Mouse (Mus musculus) neural tube, embryonic 13.5 days (tissue): ENCODE data around the gene Wfdc8. TPM values are rescaled to one million over a fixed set of nuclear protein-coding genes. Genes with fewer than 3 reads are reported as not detected.

Experiments used
- ATAC-seq: fragments of 200-750 bp; cut with Nextera tagmentation; 2 replicates; pipeline ENCODE4 v1.8.0; 2017; ENCODE audit warnings: low read depth, mild to moderate bottlenecking, moderate TSS enrichment, moderate library complexity
- H3K27ac ChIP-seq: fragments of 300-500 bp; sonication (generic); replicated peaks from 2 replicates; pipeline ENCODE4 v1.5.1; 2015; ENCODE audit warnings: moderate library complexity, mild to moderate bottlenecking, inconsistent platforms
- H3K27me3 ChIP-seq: fragments of 300-500 bp; sonication (generic); 2 replicates; pipeline ENCODE4 v1.6.1; 2015; ENCODE audit warnings: mild to moderate bottlenecking, inconsistent platforms
- H3K36me3 ChIP-seq: fragments of 300-500 bp; sonication (generic); 2 replicates; pipeline ENCODE4 v1.6.1; 2015; ENCODE audit warnings: mild to moderate bottlenecking, inconsistent platforms
- H3K4me1 ChIP-seq: fragments of 300-500 bp; sonication (generic); replicated peaks from 2 replicates; pipeline ENCODE4 v1.6.1; 2015; ENCODE audit warnings: inconsistent platforms
- H3K4me2 ChIP-seq: fragments of 300-500 bp; sonication (generic); 2 replicates; pipeline ENCODE4 v1.6.1; 2015; ENCODE audit warnings: inconsistent platforms, mild to moderate bottlenecking, moderate library complexity
- H3K4me3 ChIP-seq: fragments of 300-500 bp; sonication (generic); 2 replicates; pipeline ENCODE4 v1.5.1; 2015; ENCODE audit warnings: mild to moderate bottlenecking, inconsistent platforms
- H3K9ac ChIP-seq: fragments of 300-500 bp; sonication (generic); 2 replicates; pipeline ENCODE4 v1.6.1; 2015; ENCODE audit warnings: moderate library complexity, mild to moderate bottlenecking, inconsistent platforms
- H3K9me3 ChIP-seq: fragments of 300-500 bp; sonication (generic); 2 replicates; pipeline ENCODE4 v1.6.1; 2016; ENCODE audit warnings: inconsistent platforms
- WGBS: fragments of 180-500 bp; shearing (Covaris S2); methylation state at CpG from one replicate; pipeline ENCODE4 v1.1.7; 2015; 5-methylcytosine and 5-hydroxymethylcytosine counted together
- polyA plus RNA-seq: library from polyadenylated mRNA; unstranded; fragments of >200 nt; fragmentation: Nextera tagmentation; extraction: Ambion mirVana; gene quantifications from 2 replicates; pipeline ENCODE4 v1.2.1, GENCODE M21; 2015

The Wfdc8 gene
- polyA plus RNA-seq, 1 experiment from 2014 or later, result not detected

DNA sequence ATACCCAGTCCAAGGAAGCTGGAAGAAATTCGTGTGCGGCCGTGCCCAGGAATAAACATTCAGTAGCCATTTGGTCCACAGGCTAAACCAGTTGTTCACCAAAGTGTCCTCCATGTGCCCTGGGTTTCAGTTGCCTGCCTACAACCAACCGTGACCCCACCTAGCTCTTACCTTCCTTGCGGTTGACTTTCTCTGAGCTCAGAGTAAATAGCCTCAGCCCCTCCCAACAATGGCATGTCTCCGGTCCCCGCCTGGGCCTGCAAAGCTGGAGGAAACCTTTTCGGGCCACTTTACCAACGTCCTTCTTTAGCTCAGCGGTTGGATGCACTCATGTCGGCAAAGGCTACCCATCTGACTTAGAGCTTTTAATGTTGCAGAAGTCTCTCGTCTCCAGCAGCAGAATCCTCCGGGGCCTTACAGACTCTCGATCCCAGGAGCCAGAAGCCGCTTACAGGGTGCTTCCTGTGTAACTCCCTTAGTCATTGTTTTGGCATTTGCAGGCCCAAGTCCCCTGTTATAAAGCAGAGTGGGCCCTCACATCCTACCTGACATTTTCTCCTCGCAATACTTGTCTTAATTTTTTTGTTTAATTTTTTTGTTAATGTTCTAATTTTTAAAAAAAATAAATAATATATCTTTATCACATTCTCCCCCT, 54.3 kb downstream of the Wfdc8 start:
- Histone ChIP-seq H3K4me2 (no peak overlapping the region), H3K27me3 (peaks cover 35% of the 10 kb centered on the region), H3K36me3 (no peaks in the 10 kb centered on the region), H3K9me3 (no peaks in the 10 kb centered on the region), H3K4me3 (no peak overlapping the region), H3K27ac (no peak overlapping the region), H3K4me1 (peaks cover 18% of the 10 kb centered on the region), H3K9ac (no peak overlapping the region)
- ATAC-seq, result no peak
- 50% methylated on average over 16 of the region's 16 CpGs for WGBS

DNA sequence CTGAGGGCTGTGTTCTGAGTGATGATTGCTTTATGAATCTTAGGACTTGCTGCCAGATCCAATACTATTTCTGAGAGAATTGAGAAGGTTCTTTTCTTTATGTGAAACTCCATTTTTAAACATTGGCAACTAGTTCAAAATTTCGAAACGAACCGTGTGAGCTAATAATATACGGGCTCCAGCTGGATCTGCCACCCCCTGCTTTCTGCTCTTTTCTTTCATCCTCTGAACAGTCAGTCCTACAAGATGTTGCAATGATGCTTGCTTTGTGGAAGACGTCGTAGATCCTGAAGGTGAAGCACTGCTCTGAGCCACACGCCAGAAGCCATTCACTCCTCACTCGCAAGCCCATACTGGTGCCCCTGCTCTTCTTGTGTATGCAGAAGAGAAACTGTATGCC, 55.0 kb downstream of the Wfdc8 start:
- no peak overlapping the region for H3K9ac ChIP-seq
- no peaks in the 10 kb centered on the region for H3K9me3 ChIP-seq
- H3K4me2 ChIP-seq, result no peak overlapping the region
- H3K27ac ChIP-seq, result no peak overlapping the region
- peaks cover 30% of the 10 kb centered on the region for H3K27me3 ChIP-seq
- ATAC-seq, result no peak
- no peak overlapping the region for H3K4me3 ChIP-seq
- 76% methylated on average over 8 of the region's 8 CpGs for WGBS
- H3K36me3 ChIP-seq, result no peaks in the 10 kb centered on the region
- peaks cover 12% of the 10 kb centered on the region for H3K4me1 ChIP-seq

DNA sequence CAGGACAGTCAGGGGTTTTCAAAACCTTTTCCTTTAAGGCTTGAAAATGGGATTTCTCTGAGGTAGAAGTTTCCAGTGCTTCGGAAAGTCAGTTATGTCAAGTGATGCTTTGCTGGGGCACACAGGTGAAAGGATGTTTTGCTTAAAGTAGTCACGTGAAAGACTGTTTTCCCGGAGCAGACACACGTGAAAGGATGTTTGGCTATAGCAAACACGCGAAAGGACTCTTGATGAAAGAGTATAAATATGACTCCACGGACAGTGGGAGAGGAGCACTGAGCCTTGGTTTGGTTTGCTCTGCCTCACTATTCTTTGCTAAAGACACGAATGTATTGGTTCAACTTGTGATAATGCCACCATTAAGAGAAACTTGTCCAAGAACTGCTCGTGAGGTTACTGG, 61.9 kb downstream of the Wfdc8 start:
- no peak overlapping the region for H3K27ac ChIP-seq
- no peak for ATAC-seq
- no peak overlapping the region for H3K9ac ChIP-seq
- H3K27me3 ChIP-seq, result 0 out of 2 replicates have a peak, but pooled peaks cover 4% of the 10 kb centered on the region
- H3K4me1 ChIP-seq, result 0 out of 2 replicates have a peak, but pooled peaks cover 7% of the 10 kb centered on the region
- no peaks in the 10 kb centered on the region for H3K36me3 ChIP-seq
- no peaks in the 10 kb centered on the region for H3K9me3 ChIP-seq
- WGBS, result 90% methylated on average over 9 of the region's 9 CpGs
- H3K4me2 ChIP-seq, result no peak overlapping the region
- no peak overlapping the region for H3K4me3 ChIP-seq

DNA sequence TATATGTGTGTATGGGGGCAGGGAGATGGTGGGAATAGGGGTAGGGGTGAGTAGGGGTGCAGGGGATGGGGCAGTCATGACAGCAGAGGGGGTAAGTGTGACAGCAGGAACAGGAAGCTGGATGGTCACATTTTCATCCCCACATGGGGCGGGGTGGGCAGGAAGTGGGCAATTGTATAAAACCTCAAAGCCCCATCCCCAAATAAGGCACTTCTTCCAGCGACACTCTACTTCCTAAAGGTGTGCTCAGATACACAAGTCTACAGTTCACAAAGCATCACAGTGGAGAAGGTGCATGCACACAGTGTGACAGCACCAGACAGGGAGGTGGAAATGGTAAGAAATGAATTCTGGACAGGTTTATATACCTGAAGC, 62.5 kb downstream of the Wfdc8 start:
- H3K27me3 ChIP-seq, result 0 out of 2 replicates have a peak, but pooled peaks cover 4% of the 10 kb centered on the region
- 88% methylated on average over 2 of the region's 2 CpGs for WGBS

DNA sequence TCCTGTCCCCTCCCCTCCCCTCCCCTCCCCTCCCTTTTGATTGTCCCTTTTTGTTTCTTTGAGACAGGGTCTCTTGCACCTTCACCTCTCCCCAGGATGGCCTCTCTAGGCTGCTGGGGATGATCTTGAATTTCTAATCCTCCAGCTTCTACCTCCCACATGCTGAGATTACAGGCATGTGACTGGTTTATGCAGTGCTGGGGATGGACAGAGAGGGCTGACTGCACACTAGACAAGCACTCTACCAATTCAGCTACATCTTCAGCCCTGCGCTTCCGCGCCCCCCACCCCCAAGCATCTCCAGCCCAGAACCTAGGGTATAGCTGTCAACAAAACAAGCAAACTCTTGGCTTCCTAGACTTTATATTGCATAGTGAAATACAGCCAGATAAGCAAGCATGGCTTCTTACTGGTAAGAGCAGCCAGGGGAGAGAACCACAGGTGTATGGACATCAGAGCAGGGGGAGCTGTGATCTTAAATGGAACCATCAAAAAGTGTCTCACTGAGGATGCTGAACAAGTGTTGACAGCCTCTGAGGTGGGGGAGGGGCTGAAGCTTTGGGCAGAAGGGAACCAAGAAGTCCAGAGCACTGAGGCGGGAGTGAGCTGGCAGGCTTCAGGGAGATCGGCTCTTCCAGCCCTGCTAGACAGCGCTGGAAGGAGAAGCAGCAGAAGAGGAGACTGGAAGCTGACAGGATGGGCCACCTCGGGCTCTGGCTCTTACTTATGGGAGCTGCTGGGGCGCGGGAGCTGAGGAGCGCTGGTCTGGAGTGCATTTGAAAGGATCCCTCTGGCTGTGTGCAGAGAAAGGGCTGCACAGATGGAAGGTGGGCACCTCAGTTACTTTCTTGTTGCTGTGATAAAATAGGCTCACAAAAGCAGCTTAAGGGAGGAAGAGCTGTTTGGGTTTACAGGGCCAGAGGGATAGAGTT, 63.2 kb downstream of the Wfdc8 start:
- no peak overlapping the region for H3K9ac ChIP-seq
- no peak overlapping the region for H3K27ac ChIP-seq
- H3K36me3 ChIP-seq, result no peaks in the 10 kb centered on the region
- no peak overlapping the region for H3K4me3 ChIP-seq
- no peaks in the 10 kb centered on the region for H3K9me3 ChIP-seq
- no peak overlapping the region for H3K4me2 ChIP-seq
- 27% methylated on average over 10 of the region's 10 CpGs for WGBS
- no peak for ATAC-seq
- 0 out of 2 replicates have a peak, but pooled peaks cover 7% of the 10 kb centered on the region for H3K4me1 ChIP-seq
- 0 out of 2 replicates have a peak, but pooled peaks cover 4% of the 10 kb centered on the region for H3K27me3 ChIP-seq

More for the DNA sequence above, 62.5 kb downstream of the Wfdc8 start:
- H3K4me1 ChIP-seq, result 0 out of 2 replicates have a peak, but pooled peaks cover 7% of the 10 kb centered on the region
- no peak overlapping the region for H3K9ac ChIP-seq
- no peaks in the 10 kb centered on the region for H3K9me3 ChIP-seq
- no peak overlapping the region for H3K27ac ChIP-seq
- ATAC-seq, result no peak
- H3K4me3 ChIP-seq, result no peak overlapping the region
- no peak overlapping the region for H3K4me2 ChIP-seq
- H3K36me3 ChIP-seq, result no peaks in the 10 kb centered on the region

DNA sequence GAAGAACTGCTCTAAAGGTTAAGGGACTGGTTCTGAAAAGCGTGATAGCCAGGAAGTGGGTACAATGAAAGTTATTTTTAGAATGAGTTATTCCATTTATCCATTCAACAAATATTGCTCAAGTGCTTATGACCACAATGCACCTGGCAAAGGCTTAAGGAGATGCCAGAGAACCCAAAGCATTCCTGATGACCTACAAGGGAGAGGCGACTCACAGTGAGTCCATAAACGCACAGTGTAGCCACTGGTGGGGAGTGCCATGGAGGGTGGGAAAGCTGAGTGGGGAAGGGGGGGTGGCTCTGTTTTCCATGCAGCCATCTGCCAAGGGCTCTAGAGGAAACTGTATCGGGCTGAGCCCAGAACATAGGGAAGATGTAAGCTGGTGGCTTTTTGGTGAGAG, 64.1 kb downstream of the Wfdc8 start:
- Histone ChIP-seq H3K9ac (no peak overlapping the region), H3K4me3 (no peak overlapping the region), H3K4me2 (no peak overlapping the region), H3K27me3 (0 out of 2 replicates have a peak, but pooled peaks cover 4% of the 10 kb centered on the region), H3K4me1 (0 out of 2 replicates have a peak, but pooled peaks cover 7% of the 10 kb centered on the region), H3K9me3 (no peaks in the 10 kb centered on the region), H3K36me3 (no peaks in the 10 kb centered on the region), H3K27ac (no peak overlapping the region)
- 56% methylated on average over 4 of the region's 4 CpGs for WGBS
- no peak for ATAC-seq

Other genes with a start within 250 kb of the Wfdc8 start
- gene Slpi, start 224.5 kb downstream of the Wfdc8 start, polyA plus RNA-seq, result 0.75 TPM in 1 of 2 replicates, not detected in the other
- 0.08 and 0.10 TPM in 2 replicates for gene Rbpjl, start 210.5 kb downstream of the Wfdc8 start, polyA plus RNA-seq
- gene Matn4, start 208.5 kb downstream of the Wfdc8 start, polyA plus RNA-seq, result 7.3 and 13.2 TPM in 2 replicates
- gene Sdc4, start 169.7 kb downstream of the Wfdc8 start, polyA plus RNA-seq, result 9.4 and 12.1 TPM in 2 replicates
- gene Sys1, start 156.7 kb downstream of the Wfdc8 start, polyA plus RNA-seq, result 71.2 and 77.5 TPM in 2 replicates
- gene Gm20458, start 152.7 kb downstream of the Wfdc8 start, polyA plus RNA-seq, result 3.3 and 7.7 TPM in 2 replicates
- gene Trp53tg5, start 139.9 kb downstream of the Wfdc8 start, polyA plus RNA-seq, result not detected in 2 replicates
- gene Dbndd2, start 127.5 kb downstream of the Wfdc8 start, polyA plus RNA-seq, result 10.3 and 11.9 TPM in 2 replicates
- 69.1 and 71.8 TPM in 2 replicates for gene Pigt, start 116.1 kb downstream of the Wfdc8 start, polyA plus RNA-seq
- 2.2 and 4.2 TPM in 2 replicates for gene Wfdc2, start 51.2 kb downstream of the Wfdc8 start, polyA plus RNA-seq
- gene Spint3, start 40.2 kb downstream of the Wfdc8 start, polyA plus RNA-seq, result not detected in 2 replicates
- not detected in 2 replicates for gene Wfdc6a, start 28.2 kb downstream of the Wfdc8 start, polyA plus RNA-seq
- not detected in 2 replicates for gene Eppin, start 20.0 kb downstream of the Wfdc8 start, polyA plus RNA-seq
- gene Wfdc6b, start 104 bp downstream of the Wfdc8 start, polyA plus RNA-seq, result not detected in 2 replicates
- not detected in 2 replicates for gene Wfdc16, start 25.2 kb upstream of the Wfdc8 start, polyA plus RNA-seq
- not detected in 2 replicates for gene Wfdc10, start 42.4 kb upstream of the Wfdc8 start, polyA plus RNA-seq
- gene Wfdc9, start 43.0 kb upstream of the Wfdc8 start, polyA plus RNA-seq, result not detected in 2 replicates
- gene Wfdc11, start 60.5 kb upstream of the Wfdc8 start, polyA plus RNA-seq, result not detected in 2 replicates
- gene Wfdc13, start 71.5 kb upstream of the Wfdc8 start, polyA plus RNA-seq, result not detected in 2 replicates
- not detected in 2 replicates for gene Spint4, start 84.9 kb upstream of the Wfdc8 start, polyA plus RNA-seq
- not detected in 2 replicates for gene Spint5, start 101.7 kb upstream of the Wfdc8 start, polyA plus RNA-seq
- gene Wfdc3, start 132.3 kb upstream of the Wfdc8 start, polyA plus RNA-seq, result 1.0 and 1.2 TPM in 2 replicates
- gene Dnttip1, start 132.4 kb upstream of the Wfdc8 start, polyA plus RNA-seq, result 67.1 and 71.4 TPM in 2 replicates
- 80.8 and 108 TPM in 2 replicates for gene Ube2c, start 156.3 kb upstream of the Wfdc8 start, polyA plus RNA-seq
- 9.3 and 25.7 TPM in 2 replicates for gene Tnnc2, start 166.3 kb upstream of the Wfdc8 start, polyA plus RNA-seq
- gene Snx21, start 172.2 kb upstream of the Wfdc8 start, polyA plus RNA-seq, result 17.1 and 22.9 TPM in 2 replicates
- 20.3 and 21.5 TPM in 2 replicates for gene Acot8, start 191.3 kb upstream of the Wfdc8 start, polyA plus RNA-seq
- 14.2 and 16.7 TPM in 2 replicates for gene Zswim3, start 191.5 kb upstream of the Wfdc8 start, polyA plus RNA-seq
- gene Zswim1, start 209.1 kb upstream of the Wfdc8 start, polyA plus RNA-seq, result 22.3 and 23.7 TPM in 2 replicates
- gene Spata25, start 214.9 kb upstream of the Wfdc8 start, polyA plus RNA-seq, result not detected in 2 replicates
- 97.5 and 109 TPM in 2 replicates for gene Ctsa, start 219.2 kb upstream of the Wfdc8 start, polyA plus RNA-seq
- gene Neurl2, start 219.8 kb upstream of the Wfdc8 start, polyA plus RNA-seq, result 4.9 and 5.4 TPM in 2 replicates
- gene Pltp, start 244.1 kb upstream of the Wfdc8 start, polyA plus RNA-seq, result 126 and 132 TPM in 2 replicates